Mouse (Mus musculus) kidney, embryonic 15.5 days (tissue): ENCODE data around the gene Cd69. TPM values are rescaled to one million over a fixed set of nuclear protein-coding genes. Genes with fewer than 3 reads are reported as not detected.

Experiments
- ATAC-seq: fragments of 200-750 bp; cut with Nextera tagmentation; replicated peaks from 2 replicates; pipeline ENCODE4 v1.8.0; 2017; ENCODE audit warnings: moderate TSS enrichment; ENCODE audit not compliant: low FRiP score
- H3K27ac ChIP-seq: fragments of 300-500 bp; sonication (generic); 2 replicates; pipeline ENCODE4 v1.5.1; 2015; ENCODE audit warnings: mild to moderate bottlenecking, inconsistent platforms
- H3K27me3 ChIP-seq: fragments of 300-500 bp; sonication (generic); 2 replicates; pipeline ENCODE4 v1.6.1; 2015; ENCODE audit warnings: inconsistent platforms
- H3K36me3 ChIP-seq: fragments of 300-500 bp; sonication (generic); 2 replicates; pipeline ENCODE4 v1.6.1; 2015; ENCODE audit warnings: inconsistent platforms
- H3K4me1 ChIP-seq: fragments of 300-500 bp; sonication (generic); 2 replicates; pipeline ENCODE4 v1.6.1; 2015; ENCODE audit warnings: inconsistent platforms
- H3K4me2 ChIP-seq: fragments of 300-500 bp; sonication (generic); 2 replicates; pipeline ENCODE4 v1.6.1; 2015; ENCODE audit warnings: moderate library complexity, mild to moderate bottlenecking, inconsistent platforms
- H3K4me3 ChIP-seq: fragments of 300-500 bp; sonication (generic); replicated peaks from 2 replicates; pipeline ENCODE4 v1.5.1; 2015; ENCODE audit warnings: mild to moderate bottlenecking, inconsistent platforms
- H3K9ac ChIP-seq: fragments of 300-500 bp; sonication (generic); 2 replicates; pipeline ENCODE4 v1.6.1; 2015; ENCODE audit warnings: mild to moderate bottlenecking, inconsistent platforms
- H3K9me3 ChIP-seq: fragments of 300-500 bp; sonication (generic); replicated peaks from 2 replicates; pipeline ENCODE4 v1.6.1; 2016; ENCODE audit warnings: inconsistent platforms
- WGBS: fragments of 180-500 bp; shearing (Covaris S2); methylation state at CpG from one replicate; pipeline ENCODE4 v1.1.7; 2015; ENCODE audit warnings: mixed read lengths; 5-methylcytosine and 5-hydroxymethylcytosine counted together
- polyA plus RNA-seq: library from polyadenylated mRNA; unstranded; fragments of >200 nt; fragmentation: Nextera tagmentation; extraction: Ambion mirVana; gene quantifications from 2 replicates; pipeline ENCODE4 v1.2.1, GENCODE M21; 2015

Gene Cd69
- polyA plus RNA-seq, 1 experiment from 2014 or later, result not detected

DNA sequence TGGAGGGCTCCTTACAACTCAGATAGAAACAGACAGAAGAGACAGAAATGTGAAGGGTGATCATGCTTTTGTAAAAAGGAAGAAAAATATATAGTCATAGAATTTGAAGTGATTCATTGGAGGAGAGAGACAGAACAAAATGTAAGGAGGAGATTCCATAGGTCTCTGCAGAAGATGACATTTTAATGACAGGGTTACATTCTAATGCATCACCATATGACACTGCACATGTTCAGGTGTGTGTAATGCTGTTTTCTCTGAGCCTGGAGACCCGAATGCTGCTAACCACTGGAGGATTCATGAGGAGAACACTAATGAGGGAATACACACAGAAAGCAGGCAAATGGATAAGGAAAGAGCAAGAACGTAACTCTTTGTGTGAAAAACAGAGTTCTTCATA lies 760 bp downstream of the Cd69 start:
- Histone ChIP-seq H3K4me2 (no peak overlapping the region), H3K27me3 (no peaks in the 10 kb centered on the region), H3K9ac (no peak overlapping the region), H3K36me3 (no peaks in the 10 kb centered on the region), H3K9me3 (no peaks in the 10 kb centered on the region), H3K4me3 (no peak overlapping the region), H3K27ac (no peak overlapping the region), H3K4me1 (no peaks in the 10 kb centered on the region)
- 82% methylated on average over 2 of the region's 2 CpGs for WGBS
- no peak for ATAC-seq

DNA sequence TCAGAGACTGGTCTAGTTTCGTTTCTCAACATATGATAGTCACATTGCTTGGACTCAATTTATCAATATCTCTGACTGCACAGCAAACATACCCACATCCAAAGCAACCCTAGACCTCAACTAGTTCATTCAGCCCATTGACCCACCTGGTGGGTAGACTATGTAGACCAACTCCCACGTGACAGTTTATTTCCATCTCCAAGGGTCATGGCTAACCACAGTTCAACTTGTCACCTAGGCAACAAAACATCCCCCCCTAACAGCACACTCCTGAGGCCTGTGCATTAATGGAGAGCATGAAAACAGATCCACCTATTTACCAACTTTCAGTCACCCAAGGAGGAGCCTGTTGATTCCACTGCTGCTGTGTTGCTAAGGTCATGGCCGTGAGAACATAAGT lies 1.6 kb downstream of the Cd69 start:
- no peak for ATAC-seq
- Histone ChIP-seq H3K9ac (no peak overlapping the region), H3K4me2 (no peak overlapping the region), H3K27me3 (no peaks in the 10 kb centered on the region), H3K9me3 (no peaks in the 10 kb centered on the region), H3K36me3 (no peaks in the 10 kb centered on the region), H3K4me3 (no peak overlapping the region), H3K27ac (no peak overlapping the region), H3K4me1 (no peaks in the 10 kb centered on the region)
- WGBS, result 77% methylated on average over 3 of the region's 3 CpGs

DNA sequence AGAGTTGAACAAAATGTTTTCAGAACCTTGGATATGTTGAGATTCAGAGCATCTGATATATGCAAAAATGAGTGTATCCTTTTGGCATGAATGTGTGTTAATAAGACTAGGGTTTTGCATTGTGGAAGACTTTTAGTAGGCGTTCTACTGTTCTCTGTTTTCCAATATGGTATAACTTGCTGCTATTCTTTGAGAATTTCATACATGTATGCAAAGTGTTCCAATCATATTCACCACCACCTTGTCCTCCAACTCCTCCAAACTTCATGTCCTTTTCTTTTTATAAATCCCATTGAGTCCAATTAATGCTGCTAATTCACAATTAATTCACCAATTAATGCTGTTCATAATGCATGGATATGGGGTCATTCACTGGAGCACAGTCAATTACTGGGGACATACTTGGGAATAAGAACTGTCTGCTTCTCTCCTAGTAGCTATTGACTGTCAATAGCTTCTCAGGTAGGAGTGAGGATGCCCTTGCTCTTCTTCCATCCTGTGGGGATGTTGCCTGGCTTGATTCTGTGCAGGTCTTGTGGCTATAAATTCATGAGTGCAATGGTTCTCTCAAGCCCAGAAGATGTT lies 8.7 kb downstream of the Cd69 start:
- no peak for ATAC-seq

DNA sequence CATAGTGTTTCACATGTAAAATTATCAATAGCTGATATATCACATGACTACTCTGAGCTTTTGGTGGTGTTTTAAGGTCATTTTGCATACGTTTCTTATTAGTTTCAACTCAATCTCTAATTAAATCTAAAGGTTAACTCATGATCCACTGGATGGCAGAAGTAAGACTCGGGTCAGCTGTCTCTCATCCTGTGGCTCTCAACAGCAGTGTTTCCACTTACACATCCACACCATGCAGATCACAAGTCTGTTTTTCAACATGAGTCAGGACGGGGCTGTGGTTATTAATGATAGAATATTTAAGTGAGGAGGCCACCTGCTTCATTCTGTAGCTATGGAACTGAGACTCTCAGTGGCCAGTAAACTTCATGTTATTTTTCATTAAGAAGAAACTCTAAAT lies 9.4 kb downstream of the Cd69 start:
- Histone ChIP-seq H3K4me3 (no peak overlapping the region), H3K36me3 (no peaks in the 10 kb centered on the region), H3K27me3 (no peaks in the 10 kb centered on the region), H3K9ac (no peak overlapping the region), H3K9me3 (no peaks in the 10 kb centered on the region), H3K27ac (no peak overlapping the region), H3K4me1 (no peaks in the 10 kb centered on the region), H3K4me2 (no peak overlapping the region)
- 81% methylated on average over 3 of the region's 3 CpGs for WGBS
- no peak for ATAC-seq

More for the DNA sequence above, 8.7 kb downstream of the Cd69 start:
- Histone ChIP-seq H3K27me3 (no peaks in the 10 kb centered on the region), H3K9me3 (no peaks in the 10 kb centered on the region), H3K9ac (no peak overlapping the region), H3K27ac (no peak overlapping the region), H3K4me2 (no peak overlapping the region), H3K36me3 (no peaks in the 10 kb centered on the region), H3K4me1 (no peaks in the 10 kb centered on the region), H3K4me3 (no peak overlapping the region)
- WGBS, result 76% methylated on average over 1 of the region's 1 CpGs

DNA sequence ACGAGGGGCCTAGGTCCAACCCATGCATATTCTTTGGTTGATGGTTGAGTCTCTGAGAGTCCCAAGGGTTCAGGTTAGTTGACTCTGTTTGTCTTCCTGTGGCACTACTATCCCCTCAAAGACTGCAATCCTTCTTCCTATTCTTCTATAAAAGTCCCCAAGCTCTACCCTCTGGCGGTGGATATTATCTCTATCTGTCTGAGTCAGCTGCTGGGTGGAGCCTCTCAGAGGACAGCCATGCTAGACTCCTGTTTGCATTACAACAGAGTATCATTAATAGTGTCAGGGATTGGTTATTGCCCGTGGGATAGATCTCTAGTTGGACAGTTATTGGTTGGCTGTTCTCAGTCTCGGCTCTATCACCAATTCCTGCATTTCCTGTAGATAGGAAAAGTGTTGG lies 14.3 kb downstream of the Cd69 start:
- Histone ChIP-seq H3K27ac (no peak overlapping the region), H3K36me3 (no peaks in the 10 kb centered on the region), H3K4me1 (no peaks in the 10 kb centered on the region), H3K4me2 (no peak overlapping the region), H3K27me3 (no peaks in the 10 kb centered on the region), H3K9ac (no peak overlapping the region), H3K4me3 (no peak overlapping the region), H3K9me3 (no peaks in the 10 kb centered on the region)
- WGBS, result 89% methylated on average over 4 of the region's 4 CpGs
- no peak for ATAC-seq

DNA sequence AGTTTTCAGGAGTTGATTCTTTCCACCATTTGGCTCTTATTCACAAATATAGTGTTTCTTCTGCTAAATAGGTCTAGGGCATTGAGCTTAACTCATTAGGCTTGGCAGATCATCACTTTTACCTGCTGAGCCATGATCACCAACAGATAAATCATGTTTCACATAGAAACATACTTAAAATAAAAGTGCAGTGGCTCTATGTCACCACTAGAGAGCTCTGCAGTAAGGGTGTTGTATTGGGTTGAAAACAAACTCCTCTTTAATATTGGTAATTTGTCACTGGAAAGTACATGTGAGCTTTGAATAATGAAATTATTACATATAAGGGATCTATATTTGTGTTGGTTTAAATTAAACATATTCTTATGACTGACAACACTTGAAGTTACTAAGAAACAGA lies 15.2 kb downstream of the Cd69 start:
- ATAC-seq, result no peak
- Histone ChIP-seq H3K9me3 (no peaks in the 10 kb centered on the region), H3K4me2 (no peak overlapping the region), H3K36me3 (no peaks in the 10 kb centered on the region), H3K27me3 (no peaks in the 10 kb centered on the region), H3K27ac (no peak overlapping the region), H3K4me1 (no peaks in the 10 kb centered on the region), H3K4me3 (no peak overlapping the region), H3K9ac (no peak overlapping the region)

DNA sequence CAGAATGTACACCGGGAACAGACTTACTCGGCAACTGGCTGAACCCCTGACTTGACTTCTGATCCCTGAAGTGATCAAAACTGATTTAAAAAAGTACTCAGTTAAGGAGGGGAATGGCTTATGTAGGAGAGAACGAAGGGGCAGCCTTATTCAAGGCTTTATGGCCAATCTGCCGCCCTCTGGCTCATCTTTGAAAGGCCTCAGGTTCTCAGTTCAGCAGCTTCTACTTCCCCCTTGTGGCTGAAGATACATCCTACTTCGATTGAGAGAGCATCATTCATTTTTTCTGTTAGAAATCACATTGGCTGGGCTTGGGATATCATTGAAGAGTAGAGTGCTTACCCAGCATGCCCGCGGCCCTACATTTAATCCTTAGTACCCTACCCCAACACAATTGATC lies 19.2 kb downstream of the Cd69 start:
- 51% methylated on average over 7 of the region's 7 CpGs for WGBS
- no peaks in the 10 kb centered on the region for H3K9me3 ChIP-seq

DNA sequence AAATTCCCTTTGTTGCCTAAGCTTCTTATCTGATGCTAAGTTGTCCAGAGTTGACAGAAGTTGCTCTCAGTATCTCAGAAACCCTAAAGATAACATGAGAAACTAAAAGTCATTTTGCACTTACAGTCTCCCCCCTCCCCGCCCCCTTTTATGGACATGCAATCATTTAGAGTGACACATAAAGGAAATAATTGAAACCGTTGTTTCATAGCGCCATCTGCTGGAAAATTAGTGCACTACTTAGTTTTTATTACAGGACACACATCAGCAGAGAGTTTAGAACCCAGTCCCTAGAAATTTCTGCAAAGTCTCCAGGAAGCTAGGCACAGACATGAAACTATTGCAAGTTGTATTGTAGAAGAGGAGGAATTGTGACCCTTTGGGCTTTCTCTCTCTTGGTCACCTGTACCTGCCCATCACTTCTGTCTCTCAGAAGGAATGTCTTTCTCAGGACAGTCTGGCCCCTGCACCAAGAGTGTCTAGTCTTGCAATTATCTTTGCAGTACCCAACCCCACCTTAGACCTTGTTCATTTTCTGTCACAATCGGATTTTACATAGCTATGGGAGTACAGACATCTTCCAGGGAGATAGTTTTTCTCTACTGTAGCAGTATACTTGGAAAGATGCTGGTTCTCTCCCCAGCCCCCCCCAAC lies 20.2 kb downstream of the Cd69 start:
- H3K36me3 ChIP-seq, result no peaks in the 10 kb centered on the region
- no peak overlapping the region for H3K4me3 ChIP-seq
- H3K9ac ChIP-seq, result no peak overlapping the region
- H3K27ac ChIP-seq, result no peak overlapping the region
- ATAC-seq, result no peak
- H3K27me3 ChIP-seq, result no peaks in the 10 kb centered on the region
- H3K4me1 ChIP-seq, result no peaks in the 10 kb centered on the region
- 15% methylated on average over 4 of the region's 4 CpGs for WGBS
- no peaks in the 10 kb centered on the region for H3K9me3 ChIP-seq
- no peak overlapping the region for H3K4me2 ChIP-seq

More for the DNA sequence above, 19.2 kb downstream of the Cd69 start:
- ATAC-seq, result no peak
- Histone ChIP-seq H3K9ac (no peak overlapping the region), H3K4me1 (no peaks in the 10 kb centered on the region), H3K36me3 (no peaks in the 10 kb centered on the region), H3K4me3 (no peak overlapping the region), H3K27ac (no peak overlapping the region), H3K4me2 (no peak overlapping the region), H3K27me3 (no peaks in the 10 kb centered on the region)

DNA sequence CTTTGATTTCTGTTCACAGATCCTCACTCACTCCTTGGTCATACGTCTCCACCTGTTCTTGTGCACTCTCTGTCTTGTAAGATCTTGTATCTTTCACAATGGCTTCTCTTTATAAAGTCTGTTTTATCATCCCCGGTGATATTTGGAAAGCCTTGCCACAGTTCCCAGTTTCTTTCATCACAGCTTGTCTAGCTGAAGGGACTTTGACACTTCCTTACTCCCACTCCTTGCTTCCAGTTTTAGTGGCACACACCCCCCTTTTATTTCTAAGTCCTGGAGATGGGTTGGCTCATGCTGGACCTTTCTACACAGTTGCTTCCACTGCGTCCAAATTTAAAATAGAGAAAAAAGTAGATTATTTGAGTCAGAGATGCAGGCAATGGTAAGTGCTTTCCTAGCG lies 20.9 kb downstream of the Cd69 start:
- Histone ChIP-seq H3K4me2 (no peak overlapping the region), H3K4me1 (no peaks in the 10 kb centered on the region), H3K36me3 (no peaks in the 10 kb centered on the region), H3K27ac (no peak overlapping the region), H3K9me3 (no peaks in the 10 kb centered on the region), H3K4me3 (no peak overlapping the region), H3K9ac (no peak overlapping the region), H3K27me3 (no peaks in the 10 kb centered on the region)
- 76% methylated on average over 4 of the region's 4 CpGs for WGBS
- ATAC-seq, result no peak

DNA sequence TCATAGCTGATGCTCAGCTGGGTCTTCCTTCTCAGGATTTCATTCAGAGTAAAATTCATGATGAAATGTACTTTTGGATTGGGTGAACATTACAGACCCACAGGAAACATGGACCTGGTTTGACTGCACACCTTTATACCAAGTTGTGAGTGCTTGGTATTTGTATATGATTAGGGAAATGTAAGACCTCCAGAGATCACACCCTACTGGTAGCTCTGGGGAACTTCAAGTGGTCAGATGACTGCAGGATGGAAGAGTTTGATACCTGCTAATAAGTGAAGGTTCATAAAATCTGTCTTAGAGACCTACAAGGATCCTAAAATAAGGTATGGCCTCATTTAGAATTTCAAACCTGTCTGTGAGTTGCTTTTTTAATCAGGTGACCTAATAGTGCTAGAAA lies 27.0 kb downstream of the Cd69 start:
- Histone ChIP-seq H3K9me3 (no peaks in the 10 kb centered on the region), H3K4me1 (no peaks in the 10 kb centered on the region), H3K27ac (no peak overlapping the region), H3K4me3 (no peak overlapping the region), H3K9ac (no peak overlapping the region), H3K36me3 (no peaks in the 10 kb centered on the region), H3K4me2 (no peak overlapping the region), H3K27me3 (no peaks in the 10 kb centered on the region)
- ATAC-seq, result no peak

DNA sequence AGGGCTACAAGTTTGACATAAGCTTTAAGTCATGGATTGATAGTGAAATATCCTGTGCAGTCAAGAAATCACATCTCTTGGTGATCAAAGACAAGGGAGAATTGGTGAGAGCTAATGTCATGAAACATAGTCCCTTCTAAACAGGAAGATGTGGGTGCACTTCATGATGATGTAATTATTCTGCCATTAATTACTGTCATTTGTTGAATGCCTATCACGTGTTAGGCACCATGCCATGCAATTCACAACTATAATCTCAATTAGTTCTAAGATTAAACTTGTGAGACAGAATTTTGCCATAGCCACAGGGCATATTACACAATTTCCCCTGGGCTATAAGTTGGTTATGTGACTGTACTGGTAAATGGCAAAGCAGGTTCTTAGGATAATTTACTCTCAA lies 28.2 kb downstream of the Cd69 start:
- Histone ChIP-seq H3K27me3 (no peaks in the 10 kb centered on the region), H3K4me1 (no peaks in the 10 kb centered on the region), H3K9me3 (no peaks in the 10 kb centered on the region), H3K4me2 (no peak overlapping the region), H3K9ac (no peak overlapping the region), H3K27ac (no peak overlapping the region), H3K4me3 (no peak overlapping the region), H3K36me3 (no peaks in the 10 kb centered on the region)
- ATAC-seq, result no peak
- WGBS, result 76% methylated on average over 1 of the region's 1 CpGs

DNA sequence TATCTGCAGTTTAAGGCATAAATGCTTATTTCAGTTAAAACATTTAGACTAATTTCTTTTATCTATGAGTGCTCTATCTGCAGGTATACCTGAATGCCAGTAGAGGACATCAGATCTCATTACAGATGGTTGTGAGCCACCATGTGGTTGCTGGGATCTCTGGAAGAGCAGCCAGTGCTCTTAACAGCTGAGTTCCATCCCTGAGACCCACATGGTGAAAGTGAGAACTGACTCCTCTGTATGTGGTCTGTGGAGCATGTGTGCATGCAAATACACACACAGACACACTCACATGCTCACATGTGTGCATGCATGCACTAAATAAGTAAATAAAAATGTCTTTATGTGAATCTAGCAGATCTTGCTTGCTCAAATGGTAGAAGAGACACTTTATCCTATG lies 29.4 kb downstream of the Cd69 start:
- H3K27ac ChIP-seq, result no peak overlapping the region
- no peak for ATAC-seq
- H3K36me3 ChIP-seq, result no peaks in the 10 kb centered on the region
- no peaks in the 10 kb centered on the region for H3K27me3 ChIP-seq
- no peaks in the 10 kb centered on the region for H3K4me1 ChIP-seq
- no peak overlapping the region for H3K4me2 ChIP-seq
- H3K9me3 ChIP-seq, result no peaks in the 10 kb centered on the region
- H3K9ac ChIP-seq, result no peak overlapping the region
- no peak overlapping the region for H3K4me3 ChIP-seq

DNA sequence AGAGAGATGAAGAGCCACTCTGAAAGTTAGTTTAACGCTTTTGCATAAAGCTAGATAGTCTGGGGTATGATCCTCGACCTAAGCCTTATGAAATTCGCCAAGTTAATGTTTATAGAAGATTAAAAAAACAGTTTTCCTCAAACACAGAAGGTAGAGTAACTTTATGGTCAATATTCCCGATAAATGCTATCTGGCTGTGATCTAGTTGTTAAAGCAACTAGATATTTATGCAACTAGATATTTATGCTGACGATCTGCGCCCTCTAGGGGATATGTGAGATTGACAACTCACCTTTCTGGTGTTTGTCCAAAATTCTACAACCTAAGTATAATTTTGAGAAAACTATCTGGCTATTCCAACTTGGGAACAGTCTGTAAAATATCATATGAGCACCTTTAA lies 33.3 kb downstream of the Cd69 start:
- H3K27ac ChIP-seq, result no peak overlapping the region
- H3K27me3 ChIP-seq, result no peaks in the 10 kb centered on the region
- H3K9ac ChIP-seq, result no peak overlapping the region
- WGBS, result 62% methylated on average over 6 of the region's 6 CpGs
- H3K4me3 ChIP-seq, result no peak overlapping the region
- no peaks in the 10 kb centered on the region for H3K36me3 ChIP-seq
- H3K4me2 ChIP-seq, result no peak overlapping the region
- ATAC-seq, result no peak
- H3K9me3 ChIP-seq, result no peaks in the 10 kb centered on the region
- peaks cover 6% of the 10 kb centered on the region for H3K4me1 ChIP-seq
